7 mouse cellular contexts compared by ENCODE assay signal in the genomic region with DNA sequence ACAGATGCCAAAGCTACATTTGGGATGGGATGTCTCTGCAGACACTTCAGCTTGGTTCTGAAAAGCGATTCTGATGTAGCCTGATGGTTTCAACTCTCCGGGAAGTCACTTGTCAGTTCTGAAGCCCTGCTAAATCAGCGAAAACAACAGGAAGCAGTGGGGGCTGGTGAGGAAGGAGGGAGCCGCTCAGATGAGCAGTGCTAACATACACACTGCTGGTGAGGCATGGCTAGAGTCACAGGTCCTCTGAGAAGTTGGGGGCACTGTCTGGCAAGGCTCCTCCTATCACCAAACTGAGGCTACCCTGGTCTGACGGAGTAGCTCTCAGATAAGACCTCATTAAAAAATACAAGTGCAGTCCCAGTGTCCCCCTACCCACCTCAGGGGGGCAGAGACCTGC.
A peak's percentile ranks its signal among the peaks of the same experiment; 100 is the strongest.
DNase-seq lines count a peak whose midpoint lies in the region; ATAC-seq and TF ChIP-seq lines count a peak whose summit lies in the region.

No protein-coding gene starts in this region.

- ATAC-seq in intestine, embryonic 15.5 days, result 0 out of 2 replicates have a peak, but pooled peaks have one; percentile 17
- ATAC-seq in intestine, postnatal 0 days, result no peak
- peak; percentile 60 for ATAC-seq in common myeloid progenitor, adult 5-6 weeks (replicated peaks; ENCODE audit: low read depth, poor library complexity, severe bottlenecking)
- ATAC-seq in hindbrain, embryonic 16.5 days, result peak; percentile 60; the same call in 1 of the 2 replicates
- 0 out of 2 replicates have a peak, but pooled peaks have one; percentile 9 for ATAC-seq in midbrain, embryonic 15.5 days (replicated peaks)

- no peak for TF ChIP-seq CTCF in intestine, postnatal 0 days (IDR thresholded peaks at IDR 0.05; ENCODE audit: low read depth)

- H3K27me3 ChIP-seq in intestine, embryonic 15.5 days (replicated peaks), result 0 out of 2 replicates have a peak, but pooled peaks cover 2% of the 10 kb centered on the region
- H3K27me3 ChIP-seq in intestine, postnatal 0 days (replicated peaks; ENCODE audit: control insufficient read depth, insufficient read depth, low read length), result no peaks in the 10 kb centered on the region
- H3K27me3 ChIP-seq in hindbrain, embryonic 16.5 days (replicated peaks; ENCODE audit: control insufficient read depth, insufficient read depth, low read length), result no peaks in the 10 kb centered on the region
- H3K27me3 ChIP-seq in midbrain, embryonic 15.5 days (replicated peaks), result no peaks in the 10 kb centered on the region

- no peak overlapping the region for H3K9ac ChIP-seq in intestine, embryonic 15.5 days
- no peak overlapping the region for H3K9ac ChIP-seq in intestine, postnatal 0 days (ENCODE audit: low read depth, low read length)
- 0 out of 2 replicates have a peak overlapping the region, but pooled peaks have one; percentile 6 for H3K9ac ChIP-seq in hindbrain, embryonic 16.5 days (ENCODE audit: low read depth, low read length)
- H3K9ac ChIP-seq in midbrain, embryonic 15.5 days, result no peak overlapping the region

- H3K4me3 ChIP-seq in intestine, embryonic 15.5 days (replicated peaks), result no peak overlapping the region
- no peak overlapping the region for H3K4me3 ChIP-seq in intestine, postnatal 0 days (ENCODE audit: low read depth, low read length)
- H3K4me3 ChIP-seq in hindbrain, embryonic 16.5 days (ENCODE audit: low read length), result no peak overlapping the region
- no peak overlapping the region for H3K4me3 ChIP-seq in midbrain, embryonic 15.5 days

- no peak overlapping the region for H3K27ac ChIP-seq in intestine, embryonic 15.5 days
- no peak overlapping the region for H3K27ac ChIP-seq in intestine, postnatal 0 days (ENCODE audit: low read depth, low read length)
- H3K27ac ChIP-seq in hindbrain, embryonic 16.5 days (ENCODE audit: low read depth, low read length), result no peak overlapping the region
- H3K27ac ChIP-seq in midbrain, embryonic 15.5 days, result no peak overlapping the region

- 0 out of 2 replicates have a peak, but pooled peaks cover 3% of the 10 kb centered on the region for H3K4me1 ChIP-seq in intestine, embryonic 15.5 days (replicated peaks)
- no peaks in the 10 kb centered on the region for H3K4me1 ChIP-seq in intestine, postnatal 0 days (replicated peaks; ENCODE audit: control insufficient read depth, insufficient read depth, low read length)
- peaks cover 30% of the 10 kb centered on the region for H3K4me1 ChIP-seq in hindbrain, embryonic 16.5 days (ENCODE audit: control insufficient read depth, insufficient read depth, low read depth, low read length)
- H3K4me1 ChIP-seq in midbrain, embryonic 15.5 days, result peaks cover 41% of the 10 kb centered on the region

- no peak for DNase-seq in right cerebral cortex, postnatal 4 days
- no peak for DNase-seq in urinary bladder, postnatal 4 days (ENCODE audit: low spot score in 2 of 2)

- no peaks in the 10 kb centered on the region for H3K36me3 ChIP-seq in intestine, embryonic 15.5 days
- H3K36me3 ChIP-seq in intestine, postnatal 0 days (ENCODE audit: control insufficient read depth, insufficient read depth), result no peaks in the 10 kb centered on the region
- H3K36me3 ChIP-seq in hindbrain, embryonic 16.5 days (ENCODE audit: control insufficient read depth, insufficient read depth, low read length), result peaks cover under 1% of the 10 kb centered on the region; the same call in 1 of the 2 replicates
- H3K36me3 ChIP-seq in midbrain, embryonic 15.5 days (replicated peaks), result no peaks in the 10 kb centered on the region

- H3K9me3 ChIP-seq in intestine, embryonic 15.5 days, result no peaks in the 10 kb centered on the region
- no peaks in the 10 kb centered on the region for H3K9me3 ChIP-seq in intestine, postnatal 0 days (ENCODE audit: control insufficient read depth)
- H3K9me3 ChIP-seq in hindbrain, embryonic 16.5 days (ENCODE audit: control insufficient read depth, low read length), result no peaks in the 10 kb centered on the region
- H3K9me3 ChIP-seq in midbrain, embryonic 15.5 days, result no peaks in the 10 kb centered on the region

- 32% methylated on average over 5 of the region's 5 CpGs for WGBS in intestine, embryonic 15.5 days
- WGBS in intestine, postnatal 0 days, result 42% methylated on average over 5 of the region's 5 CpGs
- WGBS in hindbrain, embryonic 16.5 days, result 24% methylated on average over 5 of the region's 5 CpGs
- WGBS in midbrain, embryonic 15.5 days, result 12% methylated on average over 5 of the region's 5 CpGs

- H3K4me2 ChIP-seq in intestine, embryonic 15.5 days (replicated peaks), result no peak overlapping the region
- H3K4me2 ChIP-seq in intestine, postnatal 0 days (replicated peaks; ENCODE audit: low read depth), result no peak overlapping the region
- peak overlapping the region; percentile 22; the same call in 1 of the 2 replicates for H3K4me2 ChIP-seq in hindbrain, embryonic 16.5 days (ENCODE audit: low read length)
- peak overlapping the region; percentile 65 for H3K4me2 ChIP-seq in midbrain, embryonic 15.5 days

Comparison
In these comparisons a context has a peak if more than half of its experiments do, and no peak if none do; other contexts are left out.
1. H3K4me2 ChIP-seq: peak in hindbrain, embryonic 16.5 days (single experiment) and midbrain, embryonic 15.5 days (single experiment); none in intestine, embryonic 15.5 days (single experiment) and intestine, postnatal 0 days (single experiment).